Mouse (Mus musculus): Measurements from ENCODE around the gene Tenm3.

Gene Tenm3

GRCm38 (mm10) chr8:48843931-48844285 is at the start of gene Tenm3:
Tenm3 (minus strand) TSS chr8:48843951.
- DNase-seq (ENCODE audit: low read depth, low spot score): no peak

GRCm38 (mm10) chr8:48890216-48890765 is 46.5 kb upstream of the Tenm3 start:
- peak; percentile 67 for DNase-seq (ENCODE audit: low read depth, low spot score)

- no peak for DNase-seq (ENCODE audit: low read depth, low spot score)
These were observed 40.5 kb upstream of the Tenm3 start for GRCm38 (mm10) chr8:48884270-48884669.

GRCm38 (mm10) chr8:48880585-48880984 is 36.8 kb upstream of the Tenm3 start:
- DNase-seq (ENCODE audit: low read depth, low spot score): no peak

GRCm38 (mm10) chr8:48865972-48866371 is 22.2 kb upstream of the Tenm3 start:
- DNase-seq (ENCODE audit: low read depth, low spot score): no peak

GRCm38 (mm10) chr8:48865485-48865884 is 21.7 kb upstream of the Tenm3 start:
- DNase-seq (ENCODE audit: low read depth, low spot score): no peak

- no peak for DNase-seq (ENCODE audit: low read depth, low spot score)
These were observed 6.7 kb upstream of the Tenm3 start for GRCm38 (mm10) chr8:48850223-48851010.

GRCm38 (mm10) chr8:48849091-48849616 is 5.4 kb upstream of the Tenm3 start:
- no peak for DNase-seq (ENCODE audit: low read depth, low spot score)

- DNase-seq (ENCODE audit: low read depth, low spot score): no peak
These were observed 1.2 kb upstream of the Tenm3 start for GRCm38 (mm10) chr8:48844961-48845360.

- no peak for DNase-seq (ENCODE audit: low read depth, low spot score)
These were observed 687 bp upstream of the Tenm3 start for GRCm38 (mm10) chr8:48844370-48844905.

- peak; percentile 54 for DNase-seq (ENCODE audit: low read depth, low spot score)
These were observed 490 bp downstream of the Tenm3 start for GRCm38 (mm10) chr8:48842991-48843930.

GRCm38 (mm10) chr8:48842516-48842990 is 1.2 kb downstream of the Tenm3 start:
- DNase-seq (ENCODE audit: low read depth, low spot score): no peak

- DNase-seq (ENCODE audit: low read depth, low spot score): no peak
These were observed 1.7 kb downstream of the Tenm3 start for GRCm38 (mm10) chr8:48842035-48842434.

- DNase-seq (ENCODE audit: low read depth, low spot score): peak; percentile 33
These were observed 8.0 kb downstream of the Tenm3 start for GRCm38 (mm10) chr8:48835745-48836144.

- no peak for DNase-seq (ENCODE audit: low read depth, low spot score)
These were observed 16.3 kb downstream of the Tenm3 start for GRCm38 (mm10) chr8:48827454-48827853.

GRCm38 (mm10) chr8:48825666-48826065 is 18.1 kb downstream of the Tenm3 start:
- DNase-seq (ENCODE audit: low read depth, low spot score): no peak

GRCm38 (mm10) chr8:48822291-48822690 is 21.5 kb downstream of the Tenm3 start:
- DNase-seq (ENCODE audit: low read depth, low spot score): no peak

GRCm38 (mm10) chr8:48819962-48820361 is 23.8 kb downstream of the Tenm3 start:
- DNase-seq (ENCODE audit: low read depth, low spot score): peak; percentile 36

GRCm38 (mm10) chr8:48819348-48819747 is 24.4 kb downstream of the Tenm3 start:
- no peak for DNase-seq (ENCODE audit: low read depth, low spot score)

GRCm38 (mm10) chr8:48816941-48817340 is 26.8 kb downstream of the Tenm3 start:
- DNase-seq (ENCODE audit: low read depth, low spot score): no peak

GRCm38 (mm10) chr8:48812196-48812741 is 31.5 kb downstream of the Tenm3 start:
- DNase-seq (ENCODE audit: low read depth, low spot score): no peak
